Mouse (Mus musculus) lung, adult 2 months (tissue): Measurements from ENCODE around the gene Hoxc8. TPM values are rescaled to one million over a fixed set of nuclear protein-coding genes. Genes with fewer than 3 reads are reported as not detected.
A peak's percentile ranks its signal among the peaks of the same experiment; 100 is the strongest.

Experiments used
- DNase-seq: peaks from one replicate; pipeline ENCODE4 v3.0.0; 2022
- H3K4me1 ChIP-seq: fragments of 200-500 bp; 2 replicates; pipeline ENCODE4 v1.6.1; 2011; ENCODE audit warnings: low read length; ENCODE audit not compliant: control insufficient read depth, insufficient read depth
- H3K4me3 ChIP-seq: fragments of 200-500 bp; replicated peaks from 2 replicates; pipeline ENCODE3; 2011; ENCODE audit warnings: low read depth, mild to moderate bottlenecking, control low read depth, low read length; ENCODE audit errors: extremely low read depth
- CTCF ChIP-seq: fragments of 200-500 bp; IDR thresholded peaks from 2 replicates; pipeline ENCODE4 v1.5.1; 2011; ENCODE audit warnings: mild to moderate bottlenecking, low read length, control low read depth; ENCODE audit not compliant: insufficient read depth
- POLR2A ChIP-seq: fragments of 200-500 bp; IDR thresholded peaks from 2 replicates; pipeline ENCODE4 v1.6.1; 2011; ENCODE audit warnings: low read depth, mild to moderate bottlenecking, control low read depth, low read length, borderline replicate concordance; ENCODE audit errors: extremely low read depth
- WGBS: fragments of 180-500 bp; shearing (Covaris S2); methylation state at CpG from one replicate; pipeline ENCODE4 v1.1.7; 2018; 5-methylcytosine and 5-hydroxymethylcytosine counted together
- polyA plus RNA-seq: library from polyadenylated mRNA; depleted of rRNA; stranded (reverse); fragments of >200 nt; gene quantifications from 2 replicates; pipeline ENCODE4 v1.2.3, GENCODE M21; 2012

Hoxc8 gene
- polyA plus RNA-seq, 1 experiment = not detected

- no peaks in the 10 kb centered on the region for H3K4me1 ChIP-seq
- H3K4me3 ChIP-seq = no peak overlapping the region
- DNase-seq = no peak
- TF ChIP-seq POLR2A (no peak), CTCF (no peak)
- WGBS = 5% methylated on average over 17 of the region's 17 CpGs
These were observed 14.9 kb downstream of the Hoxc8 start for GRCm38 (mm10) chr15:103005308-103005707.

DNA sequence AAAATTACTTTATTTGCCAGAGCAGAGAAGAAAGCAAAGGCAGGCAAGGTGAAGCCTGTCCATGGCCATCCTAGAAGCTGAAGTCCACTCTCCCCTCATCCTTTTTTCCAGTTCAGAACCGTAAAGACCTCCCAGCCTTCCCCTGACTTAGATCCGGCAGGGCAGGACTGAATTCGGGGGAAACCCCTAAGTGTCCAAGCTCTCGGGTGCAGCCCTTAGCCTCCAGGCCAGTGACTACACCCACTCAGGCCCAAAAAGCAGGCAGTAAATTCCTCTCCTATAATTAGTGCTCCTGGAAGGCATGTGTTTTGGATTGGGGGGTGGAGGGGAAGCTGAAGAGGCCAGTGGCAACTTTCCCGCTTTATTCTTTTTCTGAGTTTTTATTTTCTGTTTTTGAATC, 15.4 kb downstream of the Hoxc8 start:
- TF ChIP-seq CTCF = no peak
- no peak for TF ChIP-seq POLR2A
- 14% methylated on average over 5 of the region's 5 CpGs for WGBS
- DNase-seq = no peak
- no peaks in the 10 kb centered on the region for H3K4me1 ChIP-seq
- H3K4me3 ChIP-seq = no peak overlapping the region

DNA sequence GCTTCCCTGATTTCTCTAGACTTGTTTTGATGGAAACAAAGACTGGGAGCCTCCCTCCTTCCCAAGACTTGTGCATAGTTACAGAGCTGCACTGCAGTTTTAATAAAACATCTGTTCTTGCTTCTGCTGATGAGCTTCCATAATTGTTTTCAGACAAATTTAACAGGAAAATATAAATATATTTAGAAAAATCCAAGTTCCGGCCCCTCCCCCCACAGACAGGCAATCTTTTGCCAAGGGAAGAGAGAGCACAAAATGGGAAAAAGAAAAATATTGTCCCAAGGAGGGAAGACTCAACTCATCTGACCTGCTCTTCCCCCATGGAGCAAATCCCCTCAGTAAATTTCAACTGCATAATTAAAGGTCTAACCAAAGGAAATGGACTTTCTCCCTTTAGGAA, 15.9 kb downstream of the Hoxc8 start:
- H3K4me3 ChIP-seq = no peak overlapping the region
- 34% methylated on average over 1 of the region's 1 CpGs for WGBS
- DNase-seq = no peak
- TF ChIP-seq CTCF (no peak), POLR2A (no peak)
- no peaks in the 10 kb centered on the region for H3K4me1 ChIP-seq

GRCm38 (mm10) chr15:103009265-103010111, 19.1 kb downstream of the Hoxc8 start:
- Histone ChIP-seq H3K4me1 (no peaks in the 10 kb centered on the region), H3K4me3 (no peak overlapping the region)
- TF ChIP-seq POLR2A = no peak
- no peak for TF ChIP-seq CTCF
- WGBS = 6% methylated on average over 27 of the region's 27 CpGs
- no peak for DNase-seq

DNA sequence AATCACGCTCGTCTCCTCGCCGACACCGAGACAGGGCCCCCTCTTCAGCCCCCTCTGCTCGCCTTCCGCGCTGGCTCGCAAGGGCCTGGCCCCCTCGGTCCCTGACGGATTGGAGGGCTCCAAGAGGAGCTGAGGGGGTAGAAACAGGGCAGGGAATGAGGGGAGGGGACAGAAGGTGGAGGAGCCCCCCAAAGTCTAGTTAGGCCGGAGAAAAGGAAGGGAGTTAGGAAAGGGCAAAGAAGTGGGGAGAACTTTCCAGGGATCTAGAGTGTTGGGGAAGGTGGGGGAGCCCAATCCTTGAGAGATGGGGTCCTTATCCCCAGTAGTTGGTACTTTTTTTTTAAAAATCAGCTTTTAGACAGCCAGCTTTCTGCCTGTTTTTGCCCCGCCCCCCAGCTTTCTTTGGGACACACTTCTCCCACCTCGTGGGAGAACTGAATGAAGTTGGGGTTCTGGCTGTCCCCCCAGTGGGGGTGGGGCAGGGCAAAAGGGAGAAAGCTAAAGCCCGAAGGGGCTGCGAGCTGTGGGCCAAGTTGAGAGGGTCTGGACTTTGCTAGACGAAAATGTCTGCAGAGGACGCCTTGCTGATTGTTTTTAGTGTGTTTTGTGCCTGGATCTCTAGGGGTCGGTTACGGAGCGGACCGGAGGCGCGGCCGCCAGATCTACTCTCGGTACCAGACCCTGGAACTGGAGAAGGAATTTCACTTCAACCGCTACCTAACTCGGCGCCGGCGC, 19.9 kb downstream of the Hoxc8 start:
- WGBS = 7% methylated on average over 31 of the region's 31 CpGs
- Histone ChIP-seq H3K4me1 (no peaks in the 10 kb centered on the region), H3K4me3 (no peak overlapping the region)
- no peak for TF ChIP-seq CTCF
- no peak for TF ChIP-seq POLR2A
- DNase-seq = no peak

DNA sequence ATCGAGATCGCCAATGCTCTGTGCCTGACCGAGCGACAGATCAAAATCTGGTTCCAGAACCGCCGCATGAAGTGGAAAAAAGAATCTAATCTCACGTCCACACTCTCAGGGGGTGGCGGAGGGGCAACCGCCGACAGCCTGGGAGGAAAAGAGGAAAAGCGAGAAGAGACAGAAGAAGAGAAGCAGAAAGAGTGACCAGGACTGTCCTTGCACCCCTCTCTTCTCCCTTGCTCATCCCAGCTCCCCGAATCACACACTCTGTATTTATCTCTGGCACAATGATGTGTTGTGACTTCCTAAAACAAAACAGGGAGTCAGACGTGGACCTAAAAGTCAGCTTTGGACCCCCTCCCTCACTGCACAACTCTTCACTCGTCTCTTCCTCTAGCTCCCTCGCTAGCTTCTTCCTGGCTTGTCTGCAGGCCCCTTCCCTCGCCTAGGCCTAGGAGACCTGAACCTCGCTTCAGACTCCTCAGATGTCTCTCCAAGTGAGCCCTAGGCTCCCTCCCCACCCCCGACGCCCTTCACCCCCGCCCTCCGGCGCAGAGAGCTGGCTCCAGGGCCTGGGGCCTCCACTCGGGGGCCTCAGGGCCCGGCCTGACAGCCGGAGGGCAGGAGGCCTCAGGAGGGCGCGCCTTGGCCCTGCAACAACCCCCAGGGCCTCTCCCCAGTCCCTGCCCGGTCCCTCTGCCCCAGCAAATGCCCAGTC, 20.6 kb downstream of the Hoxc8 start:
- DNase-seq = no peak
- Histone ChIP-seq H3K4me3 (no peak overlapping the region), H3K4me1 (no peaks in the 10 kb centered on the region)
- no peak for TF ChIP-seq CTCF
- TF ChIP-seq POLR2A = no peak
- 8% methylated on average over 28 of the region's 28 CpGs for WGBS

DNA sequence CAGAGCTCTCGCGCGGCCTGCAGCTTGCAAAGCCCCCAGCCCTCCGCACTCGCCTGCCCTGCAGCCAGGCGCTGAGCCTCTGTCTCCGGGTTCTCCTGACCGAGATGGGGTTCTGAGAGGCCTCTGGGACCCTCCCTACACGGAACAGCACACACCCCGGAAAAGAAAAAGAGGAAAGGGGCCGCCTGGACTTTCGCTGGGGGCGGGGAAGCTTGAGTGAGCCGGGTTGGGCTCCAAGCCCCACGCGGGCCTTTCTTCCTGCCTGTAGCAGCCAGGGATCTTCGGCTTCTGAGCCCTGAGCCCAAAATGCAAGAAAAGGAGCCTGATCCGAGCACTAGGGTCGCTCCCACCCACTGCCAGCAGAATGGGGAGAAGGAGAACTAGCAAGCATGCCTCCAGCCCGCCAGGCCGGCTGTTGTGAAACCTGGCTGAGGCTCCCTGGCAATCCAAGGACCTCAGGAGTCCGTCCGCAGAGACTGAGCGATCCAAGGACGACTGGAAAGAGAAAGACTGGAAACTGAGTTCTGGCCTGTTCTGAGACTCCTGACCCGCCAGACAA, 21.6 kb downstream of the Hoxc8 start:
- H3K4me3 ChIP-seq = no peak overlapping the region
- H3K4me1 ChIP-seq = no peaks in the 10 kb centered on the region
- no peak for DNase-seq
- no peak for TF ChIP-seq POLR2A
- no peak for TF ChIP-seq CTCF
- 13% methylated on average over 26 of the region's 26 CpGs for WGBS

GRCm38 (mm10) chr15:103013238-103013984, 23.0 kb downstream of the Hoxc8 start:
- Histone ChIP-seq H3K4me1 (no peaks in the 10 kb centered on the region), H3K4me3 (no peak overlapping the region)
- 7% methylated on average over 17 of the region's 17 CpGs for WGBS
- DNase-seq = no peak
- TF ChIP-seq POLR2A (no peak), CTCF (peak; percentile 77)
